Mouse (Mus musculus): ENCODE results near the gene D630045J12Rik. TPM values are rescaled to one million over a fixed set of nuclear protein-coding genes. Genes with fewer than 3 reads are reported as not detected.
A peak's percentile ranks its signal among the peaks of the same experiment; 100 is the strongest.

The D630045J12Rik gene
- polyA plus RNA-seq, 1 experiment from 2014 or later = 1.8 TPM

- no peak overlapping the region for H3K4me2 ChIP-seq
- peak overlapping the region; percentile 56 for H3K27ac ChIP-seq (replicated peaks)
- H3K4me3 ChIP-seq = no peak overlapping the region
- H3K9ac ChIP-seq = 0 out of 2 replicates have a peak overlapping the region, but pooled peaks have one; percentile 19
- H3K27me3 ChIP-seq (replicated peaks) = no peaks in the 10 kb centered on the region
- H3K36me3 ChIP-seq = no peaks in the 10 kb centered on the region
- WGBS = 13% methylated on average over 8 of the region's 8 CpGs
- H3K9me3 ChIP-seq = no peaks in the 10 kb centered on the region
- no peak for ATAC-seq (ENCODE audit: extremely low read depth, insufficient number of reproducible peaks, low FRiP score, low TSS enrichment)
- peaks cover 18% of the 10 kb centered on the region for H3K4me1 ChIP-seq
These were observed 46.8 kb downstream of the D630045J12Rik start for GRCm38 (mm10) chr6:38206941-38207531.

GRCm38 (mm10) chr6:38205375-38205774, 48.4 kb downstream of the D630045J12Rik start:
- H3K4me3 ChIP-seq = no peak overlapping the region
- no peaks in the 10 kb centered on the region for H3K36me3 ChIP-seq
- H3K9ac ChIP-seq = no peak overlapping the region
- ATAC-seq (ENCODE audit: extremely low read depth, insufficient number of reproducible peaks, low FRiP score, low TSS enrichment) = no peak
- H3K4me2 ChIP-seq = no peak overlapping the region
- H3K4me1 ChIP-seq = peaks cover 18% of the 10 kb centered on the region
- WGBS = 78% methylated on average over 6 of the region's 6 CpGs
- no peak overlapping the region for H3K27ac ChIP-seq (replicated peaks)
- no peaks in the 10 kb centered on the region for H3K9me3 ChIP-seq
- H3K27me3 ChIP-seq (replicated peaks) = no peaks in the 10 kb centered on the region

- Histone ChIP-seq H3K27me3 (replicated peaks) (no peaks in the 10 kb centered on the region), H3K4me1 (peaks cover 21% of the 10 kb centered on the region), H3K27ac (replicated peaks) (no peak overlapping the region), H3K9ac (no peak overlapping the region), H3K4me3 (no peak overlapping the region), H3K9me3 (no peaks in the 10 kb centered on the region), H3K36me3 (no peaks in the 10 kb centered on the region), H3K4me2 (no peak overlapping the region)
- WGBS = 61% methylated on average over 4 of the region's 4 CpGs
- ATAC-seq (ENCODE audit: extremely low read depth, insufficient number of reproducible peaks, low FRiP score, low TSS enrichment) = no peak
These were observed 50.0 kb downstream of the D630045J12Rik start for GRCm38 (mm10) chr6:38203820-38204219.

GRCm38 (mm10) chr6:38202816-38203215, 51.0 kb downstream of the D630045J12Rik start:
- no peak overlapping the region for H3K4me2 ChIP-seq
- no peak overlapping the region for H3K27ac ChIP-seq (replicated peaks)
- no peaks in the 10 kb centered on the region for H3K27me3 ChIP-seq (replicated peaks)
- ATAC-seq (ENCODE audit: extremely low read depth, insufficient number of reproducible peaks, low FRiP score, low TSS enrichment) = no peak
- no peaks in the 10 kb centered on the region for H3K36me3 ChIP-seq
- peaks cover 20% of the 10 kb centered on the region for H3K4me1 ChIP-seq
- no peak overlapping the region for H3K9ac ChIP-seq
- H3K4me3 ChIP-seq = no peak overlapping the region
- WGBS = 70% methylated on average over 12 of the region's 12 CpGs
- H3K9me3 ChIP-seq = no peaks in the 10 kb centered on the region

GRCm38 (mm10) chr6:38201495-38201894, 52.3 kb downstream of the D630045J12Rik start:
- no peak overlapping the region for H3K4me2 ChIP-seq

GRCm38 (mm10) chr6:38199599-38199998, 54.2 kb downstream of the D630045J12Rik start:
- H3K4me2 ChIP-seq = no peak overlapping the region
- no peak for ATAC-seq (ENCODE audit: extremely low read depth, insufficient number of reproducible peaks, low FRiP score, low TSS enrichment)
- H3K27me3 ChIP-seq (replicated peaks) = no peaks in the 10 kb centered on the region
- H3K9ac ChIP-seq = no peak overlapping the region
- H3K27ac ChIP-seq (replicated peaks) = no peak overlapping the region
- no peaks in the 10 kb centered on the region for H3K9me3 ChIP-seq
- no peak overlapping the region for H3K4me3 ChIP-seq
- H3K4me1 ChIP-seq = peaks cover 10% of the 10 kb centered on the region
- peaks cover 18% of the 10 kb centered on the region for H3K36me3 ChIP-seq
- 68% methylated on average over 6 of the region's 6 CpGs for WGBS

More at GRCm38 (mm10) chr6:38201495-38201894, 52.3 kb downstream of the D630045J12Rik start:
- no peak overlapping the region for H3K4me3 ChIP-seq
- H3K27ac ChIP-seq (replicated peaks) = no peak overlapping the region
- H3K36me3 ChIP-seq = no peaks in the 10 kb centered on the region
- 72% methylated on average over 5 of the region's 5 CpGs for WGBS
- ATAC-seq (ENCODE audit: extremely low read depth, insufficient number of reproducible peaks, low FRiP score, low TSS enrichment) = no peak
- H3K9ac ChIP-seq = no peak overlapping the region
- H3K9me3 ChIP-seq = no peaks in the 10 kb centered on the region
- no peaks in the 10 kb centered on the region for H3K27me3 ChIP-seq (replicated peaks)
- peaks cover 13% of the 10 kb centered on the region for H3K4me1 ChIP-seq

GRCm38 (mm10) chr6:38198727-38199126, 55.1 kb downstream of the D630045J12Rik start:
- H3K9ac ChIP-seq = no peak overlapping the region
- no peak for ATAC-seq (ENCODE audit: extremely low read depth, insufficient number of reproducible peaks, low FRiP score, low TSS enrichment)
- WGBS = 81% methylated on average over 1 of the region's 1 CpGs

GRCm38 (mm10) chr6:38196266-38197189, 57.3 kb downstream of the D630045J12Rik start:
- H3K4me1 ChIP-seq = peaks cover 17% of the 10 kb centered on the region
- no peak overlapping the region for H3K4me2 ChIP-seq
- 0 out of 2 replicates have a peak overlapping the region, but pooled peaks have one; percentile 8 for H3K27ac ChIP-seq (replicated peaks)
- no peak overlapping the region for H3K9ac ChIP-seq
- H3K27me3 ChIP-seq (replicated peaks) = no peaks in the 10 kb centered on the region
- peaks cover 23% of the 10 kb centered on the region for H3K36me3 ChIP-seq
- no peak for ATAC-seq (ENCODE audit: extremely low read depth, insufficient number of reproducible peaks, low FRiP score, low TSS enrichment)
- 66% methylated on average over 24 of the region's 24 CpGs for WGBS
- no peak overlapping the region for H3K4me3 ChIP-seq
- H3K9me3 ChIP-seq = no peaks in the 10 kb centered on the region

More at GRCm38 (mm10) chr6:38198727-38199126, 55.1 kb downstream of the D630045J12Rik start:
- Histone ChIP-seq H3K27ac (replicated peaks) (no peak overlapping the region), H3K36me3 (peaks cover 23% of the 10 kb centered on the region), H3K4me3 (no peak overlapping the region), H3K27me3 (replicated peaks) (no peaks in the 10 kb centered on the region), H3K9me3 (no peaks in the 10 kb centered on the region), H3K4me2 (no peak overlapping the region), H3K4me1 (peaks cover 13% of the 10 kb centered on the region)

GRCm38 (mm10) chr6:38195306-38195705, 58.5 kb downstream of the D630045J12Rik start:
- WGBS = 84% methylated on average over 10 of the region's 10 CpGs
- no peak overlapping the region for H3K9ac ChIP-seq
- H3K4me1 ChIP-seq = peaks cover 22% of the 10 kb centered on the region
- H3K9me3 ChIP-seq = no peaks in the 10 kb centered on the region
- H3K27me3 ChIP-seq (replicated peaks) = no peaks in the 10 kb centered on the region
- no peak for ATAC-seq (ENCODE audit: extremely low read depth, insufficient number of reproducible peaks, low FRiP score, low TSS enrichment)
- H3K4me2 ChIP-seq = no peak overlapping the region
- no peak overlapping the region for H3K27ac ChIP-seq (replicated peaks)
- H3K4me3 ChIP-seq = no peak overlapping the region
- H3K36me3 ChIP-seq = peaks cover 23% of the 10 kb centered on the region

- Histone ChIP-seq H3K36me3 (peaks cover 28% of the 10 kb centered on the region), H3K27me3 (replicated peaks) (no peaks in the 10 kb centered on the region), H3K9me3 (no peaks in the 10 kb centered on the region), H3K4me1 (peaks cover 19% of the 10 kb centered on the region), H3K9ac (no peak overlapping the region), H3K4me2 (no peak overlapping the region), H3K27ac (replicated peaks) (no peak overlapping the region), H3K4me3 (no peak overlapping the region)
- ATAC-seq (ENCODE audit: extremely low read depth, insufficient number of reproducible peaks, low FRiP score, low TSS enrichment) = no peak
- WGBS = 55% methylated on average over 7 of the region's 7 CpGs
These were observed 59.8 kb downstream of the D630045J12Rik start for GRCm38 (mm10) chr6:38194046-38194445.

GRCm38 (mm10) chr6:38192952-38193351, 60.9 kb downstream of the D630045J12Rik start:
- Histone ChIP-seq H3K27ac (replicated peaks) (no peak overlapping the region), H3K4me3 (no peak overlapping the region), H3K4me2 (no peak overlapping the region), H3K9me3 (no peaks in the 10 kb centered on the region), H3K27me3 (replicated peaks) (no peaks in the 10 kb centered on the region), H3K36me3 (peaks cover 36% of the 10 kb centered on the region), H3K4me1 (peaks cover 19% of the 10 kb centered on the region), H3K9ac (no peak overlapping the region)
- WGBS = 87% methylated on average over 7 of the region's 7 CpGs
- no peak for ATAC-seq (ENCODE audit: extremely low read depth, insufficient number of reproducible peaks, low FRiP score, low TSS enrichment)

Data from heart, embryonic 13.5 days (tissue).